Mouse (Mus musculus) adipose tissue, adult 10 weeks (tissue): ENCODE results near the gene 4930519G04Rik. TPM values are rescaled to one million over a fixed set of nuclear protein-coding genes. Genes with fewer than 3 reads are reported as not detected.

Experiments
- polyA plus RNA-seq: library from polyadenylated mRNA; stranded (reverse); fragments of 350-450 nt; fragmentation: Illumina TruSeq; extraction: RNeasy Lipid Tissue Mini Kit (QIAGEN cat#74804); gene quantifications from one replicate; pipeline ENCODE4 v1.2.3, GENCODE M21; 2014; ENCODE audit warnings: low read depth, low replicate concordance

Gene 4930519G04Rik
- 0.60 TPM for polyA plus RNA-seq

DNA sequence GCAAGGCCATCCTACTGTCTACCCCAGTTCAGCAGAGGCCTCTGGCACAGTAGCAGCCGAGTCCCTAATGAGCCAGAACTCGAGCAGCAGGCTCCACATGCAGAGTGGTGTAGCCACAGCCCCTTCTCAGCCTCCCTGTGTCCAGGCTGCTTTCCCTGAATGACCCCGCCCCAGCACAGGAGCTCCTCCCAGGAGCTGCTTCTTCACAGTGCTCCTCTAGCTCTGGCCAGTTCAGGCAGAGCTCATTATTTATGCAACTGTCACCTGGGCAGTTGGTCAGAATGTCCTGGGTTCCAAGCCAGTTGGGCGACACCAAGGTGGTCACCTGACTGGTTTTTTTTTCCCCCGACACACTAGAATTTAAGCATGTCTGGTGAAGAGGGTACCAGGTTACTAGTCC lies at the start of gene 4930519G04Rik:
Gene 4930519G04Rik (plus strand): TSS at position 301 of the 400 bp plus-strand sequence.

DNA sequence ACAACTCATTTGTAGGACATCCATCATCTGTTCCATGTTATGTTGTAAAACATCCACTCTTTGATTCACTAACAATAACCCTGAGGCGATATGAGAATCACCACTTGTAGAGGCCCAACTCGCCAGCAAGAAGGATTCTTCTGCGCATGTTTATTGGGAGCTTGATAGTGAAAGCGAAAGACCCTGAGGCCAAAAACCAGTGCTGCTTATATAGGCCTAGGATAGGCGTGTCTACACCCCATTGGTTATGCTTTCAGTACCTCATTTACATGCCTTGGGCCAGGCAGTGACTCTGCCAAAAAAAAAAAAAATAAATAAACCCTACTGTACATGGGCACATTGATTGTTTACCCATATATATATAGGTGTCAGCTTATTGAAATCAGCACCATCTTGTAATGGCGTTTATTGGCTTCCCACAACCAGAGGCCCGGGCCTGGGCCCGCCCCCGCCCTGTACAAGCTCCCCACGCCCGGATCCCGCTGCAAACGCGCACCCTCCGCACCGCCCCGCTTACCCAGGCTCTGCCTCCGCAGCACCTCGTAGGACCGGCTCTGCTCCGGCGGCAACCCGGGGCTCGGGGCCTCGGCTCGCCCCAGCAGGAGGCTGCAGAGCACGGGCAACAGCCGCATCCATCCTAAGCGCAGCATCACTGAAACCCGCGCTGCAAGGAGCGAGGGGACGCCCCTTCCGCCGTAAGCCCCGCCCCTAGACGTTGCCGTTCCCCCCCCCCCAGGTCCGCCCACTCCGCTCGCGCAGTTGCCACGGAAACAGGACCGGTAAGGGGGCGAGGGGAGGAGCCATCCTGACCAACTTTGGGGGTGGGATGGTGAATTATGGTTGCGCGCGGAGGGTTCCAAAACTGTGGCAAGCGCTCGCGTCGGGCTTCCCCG lies 30.4 kb upstream of the 4930519G04Rik start, which contains the start of gene 1500011B03Rik:
Gene 1500011B03Rik (minus strand): TSS at position 673 of the 893 bp plus-strand sequence.

DNA sequence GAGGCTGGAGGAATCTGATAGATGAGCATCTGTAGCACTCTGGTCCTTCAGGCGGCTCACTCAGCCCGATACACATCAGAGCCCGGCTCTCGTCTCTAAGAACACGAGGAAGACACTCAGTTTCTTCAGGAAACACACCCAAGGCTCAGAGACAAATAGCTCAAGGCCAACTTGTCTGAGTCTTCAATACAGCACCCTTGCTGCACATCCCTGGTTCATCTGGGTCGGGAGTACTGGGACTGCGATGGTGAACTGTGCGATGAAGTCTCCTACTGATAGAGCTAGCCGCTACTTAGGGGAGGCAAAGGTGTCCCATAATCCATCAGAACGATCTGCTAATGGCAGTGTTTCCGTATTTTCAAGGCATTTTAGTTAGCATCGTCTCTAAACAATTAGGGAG lies 5.1 kb downstream of the 4930519G04Rik start, which contains the start of gene Gm9936:
Gene Gm9936 (minus strand): TSS at position 101 of the 400 bp plus-strand sequence.

DNA sequence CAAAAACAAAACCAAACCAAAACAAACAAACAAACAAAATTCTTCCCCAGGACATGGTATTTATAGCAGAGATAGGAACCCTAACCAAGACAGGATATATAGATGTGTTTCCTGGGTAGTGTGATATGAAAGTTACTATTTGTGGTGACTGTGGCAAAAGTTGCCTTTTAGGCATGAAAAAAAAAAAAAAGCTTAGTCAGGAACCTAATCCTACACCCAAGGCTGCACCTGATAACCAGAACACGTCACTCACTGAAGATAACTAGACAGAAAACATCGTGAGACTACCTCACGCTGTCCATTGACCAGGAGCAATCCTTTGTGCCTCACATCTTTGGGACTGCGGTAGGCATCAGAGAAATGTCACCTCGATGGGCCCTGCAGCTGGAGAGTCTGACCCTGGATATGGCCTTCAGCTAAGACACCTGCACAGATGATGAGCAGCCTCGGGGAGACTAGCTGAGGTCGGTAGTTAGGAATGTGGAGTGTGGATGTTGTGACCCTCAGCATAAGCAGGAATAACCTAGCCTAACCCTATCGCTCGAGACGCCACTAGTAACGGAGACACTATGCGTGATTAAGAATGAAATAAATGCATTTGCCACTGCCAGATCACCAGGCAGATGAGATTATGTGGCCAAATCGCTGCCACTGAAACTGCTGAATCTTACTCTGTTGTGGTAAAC lies 43.4 kb downstream of the 4930519G04Rik start, which contains the start of gene Oasl2:
Gene Oasl2 (plus strand): TSS at position 249 of the 686 bp plus-strand sequence.

DNA sequence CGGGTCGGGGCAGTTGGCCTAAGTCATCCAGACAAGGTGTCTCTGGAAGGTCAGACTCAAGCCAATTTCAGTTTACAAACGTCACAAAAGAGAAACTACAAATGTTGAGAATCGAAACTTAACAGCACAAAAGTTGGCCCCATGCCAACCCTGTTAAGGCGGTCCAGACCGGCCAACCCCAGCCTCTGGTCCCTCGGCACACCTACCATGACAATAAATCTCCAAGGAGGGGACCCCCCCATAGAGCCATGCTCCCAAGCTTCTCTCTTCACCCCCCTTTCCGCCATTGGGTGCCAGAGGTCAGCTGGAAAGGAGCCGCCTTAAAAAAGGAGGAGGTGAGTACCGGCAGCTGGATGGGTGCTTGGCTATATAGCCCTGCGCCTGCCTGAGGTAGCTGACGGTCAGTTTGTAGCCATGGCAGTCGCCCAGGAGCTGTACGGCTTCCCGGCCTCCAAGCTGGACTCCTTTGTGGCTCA lies 69.6 kb downstream of the 4930519G04Rik start, which contains the start of gene Oasl1:
Gene Oasl1 (plus strand): TSS at position 243 of the 476 bp plus-strand sequence.

Other genes starting within 250 kb of the 4930519G04Rik start
- 13.2 TPM for gene Trpv4, start 195.2 kb upstream of the 4930519G04Rik start, polyA plus RNA-seq
- gene Gltp, start 162.7 kb upstream of the 4930519G04Rik start, polyA plus RNA-seq = 68.7 TPM
- gene Tchp, start 145.9 kb upstream of the 4930519G04Rik start, polyA plus RNA-seq = 11.3 TPM
- 52.9 TPM for gene Ankrd13a, start 79.0 kb upstream of the 4930519G04Rik start, polyA plus RNA-seq
- 27.9 TPM for gene Git2, start 78.1 kb upstream of the 4930519G04Rik start, polyA plus RNA-seq
- 171 TPM for gene 1500011B03Rik, start 30.2 kb upstream of the 4930519G04Rik start, polyA plus RNA-seq
- gene Gm9936, start 5.0 kb downstream of the 4930519G04Rik start, polyA plus RNA-seq = not detected
- gene Oasl2, start 43.3 kb downstream of the 4930519G04Rik start, polyA plus RNA-seq = 20.2 TPM
- gene Oasl1, start 69.6 kb downstream of the 4930519G04Rik start, polyA plus RNA-seq = 1.5 TPM
- gene 2210016L21Rik, start 88.5 kb downstream of the 4930519G04Rik start, polyA plus RNA-seq = 23.8 TPM
- 0.71 TPM for gene Hnf1a, start 117.4 kb downstream of the 4930519G04Rik start, polyA plus RNA-seq
- 31.1 TPM for gene Sppl3, start 157.5 kb downstream of the 4930519G04Rik start, polyA plus RNA-seq
- gene Gm10401, start 244.6 kb downstream of the 4930519G04Rik start, polyA plus RNA-seq = not detected